Mouse (Mus musculus): Measurements from ENCODE around the gene 1810010H24Rik.

- TF ChIP-seq CTCF (IDR thresholded peaks at IDR 0.05; ENCODE audit: control insufficient read depth, insufficient read depth, insufficient read length) (peak; percentile 20), MYOG (IDR thresholded peaks at IDR 0.05; ENCODE audit: control insufficient read depth, extremely low read depth, insufficient read length) (no peak), FOSL1 (IDR thresholded peaks at IDR 0.05; ENCODE audit: insufficient read depth, low read length, poor library complexity, severe bottlenecking) (no peak)
Measured at GRCm38 (mm10) chr11:107044321-107044720, 18.8 kb downstream of the 1810010H24Rik start.
